Mouse (Mus musculus) megakaryocyte, embryonic 14.5 days (primary cell): Measurements from ENCODE around the gene Cdc42ep4.

ENCODE experiments used
- FLI1 ChIP-seq: IDR thresholded peaks from 2 replicates; pipeline ENCODE4 v1.6.1; 2012; ENCODE audit warnings: low read length, inconsistent platforms, mixed read lengths
- GATA1 ChIP-seq: IDR thresholded peaks from 3 replicates; pipeline ENCODE4 v1.6.1; 2012; ENCODE audit warnings: mixed read lengths, low read length, inconsistent platforms, borderline replicate concordance

- TF ChIP-seq GATA1, result no peak
- TF ChIP-seq FLI1, result no peak
These were observed 68.1 kb downstream of the Cdc42ep4 start for GRCm38 (mm10) chr11:113683627-113683956.
